Mouse (Mus musculus) kidney, embryonic 16.5 days (tissue): ENCODE data around the gene Daam1. TPM values are rescaled to one million over a fixed set of nuclear protein-coding genes. Genes with fewer than 3 reads are reported as not detected.
A peak's percentile ranks its signal among the peaks of the same experiment; 100 is the strongest.

Source experiments
- ATAC-seq: fragments of 200-750 bp; cut with Nextera tagmentation; 2 replicates; pipeline ENCODE4 v1.8.0; 2017; ENCODE audit warnings: moderate TSS enrichment; ENCODE audit not compliant: low FRiP score, low TSS enrichment
- H3K27ac ChIP-seq: fragments of 300-500 bp; sonication (generic); 2 replicates; pipeline ENCODE4 v1.5.1; 2014; ENCODE audit warnings: low read length
- H3K27me3 ChIP-seq: fragments of 300-500 bp; sonication (generic); 2 replicates; pipeline ENCODE4 v1.6.1; 2014; ENCODE audit warnings: low read length, control low read depth, mixed read lengths; ENCODE audit not compliant: insufficient read depth
- H3K36me3 ChIP-seq: fragments of 300-500 bp; sonication (generic); 2 replicates; pipeline ENCODE4 v1.6.1; 2014; ENCODE audit warnings: low read length, control low read depth, mixed read lengths; ENCODE audit not compliant: insufficient read depth
- H3K4me1 ChIP-seq: fragments of 300-500 bp; sonication (generic); 2 replicates; pipeline ENCODE4 v1.6.1; 2014; ENCODE audit warnings: low read length, control low read depth, mixed read lengths; ENCODE audit not compliant: insufficient read depth
- H3K4me2 ChIP-seq: fragments of 300-500 bp; sonication (generic); replicated peaks from 2 replicates; pipeline ENCODE4 v1.6.1; 2014; ENCODE audit warnings: low read depth, low read length
- H3K4me3 ChIP-seq: fragments of 300-500 bp; sonication (generic); 2 replicates; pipeline ENCODE4 v1.5.1; 2014; ENCODE audit warnings: mild to moderate bottlenecking, low read length
- H3K9ac ChIP-seq: fragments of 300-500 bp; sonication (generic); replicated peaks from 2 replicates; pipeline ENCODE4 v1.6.1; 2014; ENCODE audit warnings: low read length
- H3K9me3 ChIP-seq: fragments of 300-500 bp; sonication (generic); 2 replicates; pipeline ENCODE4 v1.6.1; 2016; ENCODE audit warnings: low read length, control low read depth
- WGBS: fragments of 180-500 bp; shearing (Covaris S2); extraction: QIAGEN DNeasy Blood & Tissue Kit; methylation state at CpG from one replicate; pipeline ENCODE4 v1.1.7; 2014; 5-methylcytosine and 5-hydroxymethylcytosine counted together
- polyA plus RNA-seq: library from polyadenylated mRNA; unstranded; fragments of >200 nt; fragmentation: Nextera tagmentation; extraction: Ambion mirVana; gene quantifications from 2 replicates; pipeline ENCODE4 v1.2.1, GENCODE M21; 2015

Gene Daam1
- polyA plus RNA-seq, 1 experiment from 2014 or later, result 8.6 TPM

DNA sequence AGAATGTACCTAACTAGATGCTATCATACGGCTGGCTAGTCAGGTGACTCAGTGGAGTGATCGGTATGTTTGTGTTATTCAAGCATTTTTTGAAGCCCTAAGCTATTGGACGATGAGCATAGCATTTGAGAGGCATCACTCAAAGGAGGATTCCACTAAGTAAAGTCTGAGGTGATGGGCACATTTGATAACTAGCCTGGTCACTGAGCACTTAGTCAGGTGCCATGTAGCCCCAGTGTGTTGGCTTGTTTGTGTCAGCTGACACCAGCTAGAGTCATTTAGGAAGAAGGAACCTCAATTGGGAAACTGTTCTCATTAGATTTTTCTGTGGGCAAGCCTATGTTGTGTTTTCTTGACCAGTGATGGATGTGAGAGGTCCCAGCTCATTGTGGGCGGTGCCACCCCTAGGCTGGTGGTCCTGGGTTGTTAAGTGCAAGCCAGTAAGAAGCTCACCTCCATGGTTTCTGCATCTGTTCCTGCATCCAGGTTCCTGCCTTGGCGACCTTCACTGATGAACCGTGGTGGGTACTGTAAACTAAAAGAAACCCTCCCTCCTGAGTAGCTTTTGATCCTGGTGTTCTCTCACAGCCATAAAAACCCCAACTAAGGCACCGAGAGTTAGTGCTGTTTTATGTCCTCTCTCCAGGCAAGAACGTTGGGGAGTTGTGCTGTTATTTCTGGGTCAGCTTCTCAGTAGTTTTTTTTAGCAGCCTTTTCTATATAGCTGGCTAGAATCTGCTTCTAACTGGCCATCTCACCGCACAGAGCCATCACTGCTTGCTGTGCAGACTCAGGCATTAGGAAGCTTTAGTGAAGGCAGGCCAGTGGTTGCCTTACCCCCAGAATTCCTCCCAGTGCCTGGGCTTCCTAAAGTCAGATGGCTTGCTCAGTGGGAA, 36.7 kb downstream of the Daam1 start:
- peak; percentile 79 for ATAC-seq
- Histone ChIP-seq H3K9ac (no peak overlapping the region), H3K4me2 (no peak overlapping the region), H3K4me1 (peaks cover 32% of the 10 kb centered on the region), H3K36me3 (no peaks in the 10 kb centered on the region), H3K9me3 (no peaks in the 10 kb centered on the region), H3K4me3 (no peak overlapping the region), H3K27me3 (no peaks in the 10 kb centered on the region), H3K27ac (no peak overlapping the region; the same call in 1 of the 2 replicates)
- WGBS, result 36% methylated on average over 9 of the region's 9 CpGs

GRCm38 (mm10) chr12:71870644-71871043, 39.8 kb downstream of the Daam1 start:
- 78% methylated on average over 6 of the region's 6 CpGs for WGBS
- Histone ChIP-seq H3K4me3 (no peak overlapping the region), H3K36me3 (no peaks in the 10 kb centered on the region), H3K27ac (no peak overlapping the region), H3K4me1 (peaks cover 23% of the 10 kb centered on the region), H3K4me2 (no peak overlapping the region), H3K27me3 (no peaks in the 10 kb centered on the region), H3K9ac (no peak overlapping the region), H3K9me3 (no peaks in the 10 kb centered on the region)
- ATAC-seq, result no peak

GRCm38 (mm10) chr12:71872330-71872729, 41.5 kb downstream of the Daam1 start:
- Histone ChIP-seq H3K27me3 (no peaks in the 10 kb centered on the region), H3K4me1 (peaks cover 33% of the 10 kb centered on the region), H3K27ac (no peak overlapping the region), H3K4me3 (no peak overlapping the region), H3K4me2 (no peak overlapping the region), H3K9me3 (no peaks in the 10 kb centered on the region), H3K9ac (no peak overlapping the region), H3K36me3 (no peaks in the 10 kb centered on the region)
- WGBS, result 86% methylated on average over 4 of the region's 4 CpGs
- no peak for ATAC-seq

GRCm38 (mm10) chr12:71874561-71874960, 43.7 kb downstream of the Daam1 start:
- WGBS, result 89% methylated on average over 6 of the region's 6 CpGs
- H3K4me2 ChIP-seq, result no peak overlapping the region
- H3K4me3 ChIP-seq, result no peak overlapping the region
- H3K27me3 ChIP-seq, result no peaks in the 10 kb centered on the region
- no peak overlapping the region for H3K27ac ChIP-seq
- H3K9me3 ChIP-seq, result no peaks in the 10 kb centered on the region
- peaks cover 32% of the 10 kb centered on the region for H3K4me1 ChIP-seq
- no peak for ATAC-seq
- no peak overlapping the region for H3K9ac ChIP-seq
- no peaks in the 10 kb centered on the region for H3K36me3 ChIP-seq

GRCm38 (mm10) chr12:71874984-71875383, 44.1 kb downstream of the Daam1 start:
- H3K9ac ChIP-seq, result no peak overlapping the region
- no peaks in the 10 kb centered on the region for H3K9me3 ChIP-seq
- 56% methylated on average over 3 of the region's 3 CpGs for WGBS
- no peaks in the 10 kb centered on the region for H3K27me3 ChIP-seq
- no peak overlapping the region for H3K4me2 ChIP-seq
- H3K36me3 ChIP-seq, result no peaks in the 10 kb centered on the region
- no peak for ATAC-seq
- H3K4me1 ChIP-seq, result peaks cover 32% of the 10 kb centered on the region
- no peak overlapping the region for H3K27ac ChIP-seq
- no peak overlapping the region for H3K4me3 ChIP-seq

DNA sequence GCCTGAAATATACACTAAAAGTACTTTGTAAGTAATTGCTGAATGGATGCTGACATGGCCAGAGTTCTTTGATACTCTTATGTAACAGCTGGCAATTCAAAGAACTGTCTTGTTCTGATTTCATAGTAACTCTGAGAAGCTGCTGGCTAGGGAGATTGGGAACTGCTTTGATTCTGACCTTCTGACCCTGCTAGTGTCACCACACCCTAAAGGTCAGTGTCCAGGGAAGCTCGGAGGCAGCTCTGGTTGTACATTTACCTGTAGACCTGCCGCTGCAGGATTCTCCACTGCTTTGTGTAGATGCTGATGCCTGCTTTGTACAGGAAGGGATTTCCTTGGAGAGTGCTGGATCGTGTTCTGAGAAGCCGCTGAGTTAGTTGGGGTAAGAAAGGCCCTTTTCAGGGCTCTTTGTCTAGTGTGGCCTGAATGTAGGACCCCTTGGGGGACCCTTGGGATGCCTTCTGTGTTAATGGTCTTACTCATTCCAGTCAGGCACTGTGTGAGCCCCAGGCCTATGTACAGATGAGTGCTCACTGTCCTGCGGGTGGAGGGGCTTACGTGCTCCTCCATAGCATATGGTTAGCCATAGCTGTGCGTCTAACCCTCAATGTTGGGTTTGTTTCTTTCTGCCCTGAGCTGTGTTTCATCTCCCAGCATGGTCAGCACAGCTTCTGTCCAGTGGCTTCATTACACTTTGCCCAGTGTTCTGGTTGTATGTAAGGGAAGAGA, 45.0 kb downstream of the Daam1 start:
- Histone ChIP-seq H3K27ac (no peak overlapping the region), H3K36me3 (no peaks in the 10 kb centered on the region), H3K4me2 (no peak overlapping the region), H3K27me3 (no peaks in the 10 kb centered on the region), H3K4me1 (peaks cover 32% of the 10 kb centered on the region), H3K4me3 (no peak overlapping the region), H3K9ac (no peak overlapping the region), H3K9me3 (no peaks in the 10 kb centered on the region)
- no peak for ATAC-seq
- WGBS, result 83% methylated on average over 7 of the region's 7 CpGs

DNA sequence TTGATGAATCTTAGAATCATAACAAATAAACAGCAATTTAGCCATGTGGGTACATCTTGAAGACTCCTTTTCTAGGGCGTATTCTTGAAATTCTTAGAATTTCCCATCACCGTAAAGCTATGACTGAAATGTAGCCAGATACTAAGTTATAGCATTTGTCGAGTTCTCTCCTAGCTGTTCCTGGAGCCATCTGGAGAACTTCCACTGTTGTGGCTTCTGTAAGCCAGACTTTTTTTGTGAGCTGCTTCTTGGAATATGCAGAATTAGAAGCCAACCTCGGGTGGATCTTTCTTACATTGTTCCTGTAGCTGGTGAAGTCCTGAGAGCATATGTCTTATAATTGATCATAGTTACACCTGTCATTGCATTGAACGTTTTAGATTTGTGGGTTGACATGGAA, 50.1 kb downstream of the Daam1 start:
- H3K9me3 ChIP-seq, result no peaks in the 10 kb centered on the region
- no peak overlapping the region for H3K9ac ChIP-seq
- no peaks in the 10 kb centered on the region for H3K27me3 ChIP-seq
- no peak for ATAC-seq
- no peaks in the 10 kb centered on the region for H3K36me3 ChIP-seq
- H3K4me2 ChIP-seq, result no peak overlapping the region
- peaks cover 34% of the 10 kb centered on the region for H3K4me1 ChIP-seq
- no peak overlapping the region for H3K4me3 ChIP-seq
- H3K27ac ChIP-seq, result no peak overlapping the region
- 91% methylated on average over 5 of the region's 5 CpGs for WGBS

- H3K9me3 ChIP-seq, result no peaks in the 10 kb centered on the region
- ATAC-seq, result no peak
Measured at GRCm38 (mm10) chr12:71881477-71881876, 50.6 kb downstream of the Daam1 start.

DNA sequence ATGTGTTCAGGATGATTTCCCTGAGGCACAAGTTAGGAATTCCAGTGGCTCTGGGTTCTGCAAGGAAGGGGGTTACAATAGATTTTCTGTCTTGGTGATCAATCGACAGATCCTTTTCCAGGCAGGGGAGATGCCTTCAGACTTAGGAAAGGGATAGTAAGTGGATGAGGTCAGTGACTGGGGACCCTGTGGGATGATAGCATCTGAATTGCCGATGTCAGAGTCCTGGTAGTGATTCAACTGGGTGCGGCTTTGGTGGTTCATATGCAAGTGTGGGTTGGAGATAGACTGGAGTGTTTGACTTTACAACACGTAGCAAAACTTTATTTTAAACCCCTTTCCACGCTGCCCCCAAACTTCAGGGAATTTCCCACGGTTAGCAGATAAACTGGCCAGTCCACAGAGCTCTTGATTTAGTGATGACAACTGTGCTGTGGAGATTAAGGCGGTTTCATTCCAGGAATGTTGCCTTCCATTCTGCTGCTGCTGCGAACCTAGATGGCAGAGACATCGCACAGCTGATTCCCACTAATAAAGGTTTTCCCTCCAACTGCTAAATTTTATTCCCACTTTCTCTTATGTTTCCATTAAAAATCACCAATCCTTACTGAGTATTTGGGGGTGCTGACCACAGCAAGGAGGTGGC, 52.3 kb downstream of the Daam1 start:
- Histone ChIP-seq H3K4me1 (peaks cover 30% of the 10 kb centered on the region), H3K27ac (no peak overlapping the region), H3K4me2 (no peak overlapping the region), H3K36me3 (no peaks in the 10 kb centered on the region), H3K27me3 (no peaks in the 10 kb centered on the region), H3K4me3 (no peak overlapping the region), H3K9me3 (no peaks in the 10 kb centered on the region), H3K9ac (no peak overlapping the region)
- WGBS, result 63% methylated on average over 9 of the region's 9 CpGs
- no peak for ATAC-seq

More at GRCm38 (mm10) chr12:71881477-71881876, 50.6 kb downstream of the Daam1 start:
- H3K4me3 ChIP-seq, result no peak overlapping the region
- no peaks in the 10 kb centered on the region for H3K27me3 ChIP-seq
- WGBS, result 90% methylated on average over 4 of the region's 4 CpGs
- no peak overlapping the region for H3K9ac ChIP-seq
- H3K36me3 ChIP-seq, result no peaks in the 10 kb centered on the region
- no peak overlapping the region for H3K4me2 ChIP-seq
- H3K4me1 ChIP-seq, result peaks cover 34% of the 10 kb centered on the region
- H3K27ac ChIP-seq, result no peak overlapping the region
